Mouse (Mus musculus) thymus, postnatal 10 days (tissue): ENCODE data around the gene Olfr668.
"Not testable (repeated sequence)": the region's sequence is repeated elsewhere in the genome, so short reads cannot be mapped to it uniquely, and the experiment has no call there.

Source experiments
- DNase-seq, 2 experiments: peaks; one replicate each; pipeline ENCODE4 v3.0.0; 2021; ENCODE audit warnings: low spot score in 2 of 2

Gene Olfr668

DNA sequence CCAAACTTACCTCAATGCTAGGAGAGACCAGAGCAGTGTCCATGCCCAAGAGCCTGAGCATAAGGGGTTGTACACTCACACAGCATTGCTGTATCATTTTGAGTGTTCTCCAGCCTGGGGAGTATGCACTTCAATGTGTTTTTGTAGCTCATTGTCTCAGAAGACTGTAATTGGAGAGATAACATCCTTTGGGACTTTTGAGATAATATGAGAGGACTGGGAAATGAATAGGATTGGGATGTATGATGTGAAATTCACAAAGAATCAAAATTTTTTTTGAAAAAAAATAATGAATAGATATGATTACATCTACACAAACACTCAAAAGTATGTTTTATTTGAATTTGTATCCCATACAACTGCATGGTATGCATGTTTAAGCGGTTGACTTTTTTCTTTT is at the start of gene Olfr668:
TSS of gene Olfr668 (minus strand) at position 101 of the 400 bp plus-strand sequence.
- DNase-seq = no peak

- DNase-seq = not testable (repeated sequence)
Observed at GRCm38 (mm10) chr7:104972507-104972906, 44.6 kb upstream of the Olfr668 start.

DNA sequence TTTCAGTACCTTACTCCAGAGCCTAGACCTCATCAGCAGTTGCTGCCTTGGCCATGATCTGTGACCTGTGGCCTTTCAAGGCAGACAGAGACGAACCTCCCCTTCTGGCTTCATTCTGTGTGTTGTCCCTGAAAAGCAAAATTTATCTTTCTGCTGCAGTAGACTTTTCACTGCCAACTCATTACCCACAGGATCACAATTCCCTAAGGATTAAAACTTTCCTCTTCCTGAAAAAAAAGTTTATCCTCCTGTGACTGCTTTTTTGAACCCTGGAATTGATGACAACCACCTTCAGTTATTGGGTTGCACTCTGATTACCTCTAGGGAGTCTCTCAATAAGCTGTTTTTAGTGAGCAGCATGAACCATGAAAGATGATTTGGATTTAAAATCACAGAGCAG is 34.7 kb upstream of the Olfr668 start, which contains the start of gene Olfr670:
TSS of gene Olfr670 (minus strand) at position 101 of the 400 bp plus-strand sequence.
- DNase-seq = no peak

DNA sequence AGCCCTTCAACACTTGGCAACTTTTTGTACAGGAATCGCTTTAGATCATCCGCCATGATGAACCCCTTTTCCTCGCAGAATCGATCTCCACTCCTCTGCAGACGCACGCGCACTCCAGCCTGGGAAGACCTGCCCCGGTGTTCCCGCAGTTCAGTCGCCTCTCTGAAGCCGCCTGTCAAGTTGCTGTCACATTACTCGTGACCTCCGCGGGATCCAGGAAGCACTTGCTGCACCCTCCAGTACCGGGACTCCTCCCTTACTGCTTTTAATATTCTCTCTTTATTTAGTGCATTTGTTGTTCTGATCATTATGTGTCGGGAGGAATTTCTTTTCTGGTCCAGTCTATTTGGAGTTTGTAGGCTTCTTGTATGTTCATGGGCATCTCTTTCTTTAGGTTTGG is 22.4 kb upstream of the Olfr668 start:
- DNase-seq = not testable (repeated sequence)

DNA sequence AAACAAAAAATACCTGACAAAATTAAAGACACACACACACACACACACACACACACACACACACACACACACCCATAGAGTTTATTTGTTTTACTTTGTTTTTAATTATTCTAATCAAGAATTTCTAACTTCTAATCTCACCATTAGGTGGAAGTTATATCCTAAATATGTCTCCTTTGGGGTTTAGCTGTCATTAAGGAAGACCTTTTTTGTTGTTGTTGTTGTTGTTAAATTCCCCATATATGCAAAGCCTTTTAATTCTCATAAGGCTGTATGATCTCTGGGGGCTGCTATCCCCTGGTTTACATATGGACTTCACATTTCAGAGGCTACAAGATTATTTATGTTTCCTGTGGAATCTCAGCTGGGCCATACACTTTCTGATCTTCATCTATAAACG is 6.1 kb upstream of the Olfr668 start, which contains the start of gene Olfr669:
TSS of gene Olfr669 (plus strand) at position 301 of the 400 bp plus-strand sequence.
- no peak for DNase-seq

- no peak for DNase-seq
Observed at GRCm38 (mm10) chr7:104921382-104921781, 6.5 kb downstream of the Olfr668 start, which contains the start of gene Olfr667. Gene Olfr667, minus strand, starts transcription at chr7:104921482.

DNA sequence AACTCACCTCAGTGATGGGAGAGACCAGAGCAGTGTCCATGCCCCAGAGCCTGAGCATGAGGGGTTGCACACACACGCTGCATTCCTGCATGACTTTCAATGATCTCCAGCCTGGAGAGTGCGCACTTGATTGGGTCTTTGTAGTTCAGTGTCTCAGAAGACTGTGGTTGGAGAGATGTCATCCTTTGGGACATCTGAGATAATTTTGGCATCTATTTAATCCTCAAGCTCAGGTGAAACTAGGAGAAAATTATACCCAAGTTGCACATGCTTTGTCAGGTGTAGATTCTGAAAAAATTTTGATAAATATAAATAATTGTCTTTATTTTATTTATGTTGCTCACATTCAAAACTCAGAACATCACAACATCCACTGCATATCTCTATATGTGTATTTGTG is 32.0 kb downstream of the Olfr668 start, which contains the start of gene Olfr666:
TSS of gene Olfr666 (minus strand) at position 101 of the 400 bp plus-strand sequence.
- DNase-seq = no peak

- no peak for DNase-seq
Observed at GRCm38 (mm10) chr7:104877731-104878130, 50.1 kb downstream of the Olfr668 start, which contains the start of gene Olfr665. Gene Olfr665, plus strand, starts transcription at chr7:104878031.
